Mouse (Mus musculus): ENCODE measurements around the gene 4930432K21Rik. TPM values are rescaled to one million over a fixed set of nuclear protein-coding genes. Genes with fewer than 3 reads are reported as not detected.

The 4930432K21Rik gene
- polyA plus RNA-seq, 1 experiment from 2014 or later, result 0.47 TPM

GRCm38 (mm10) chr8:84183261-84184084 is 35.6 kb downstream of the 4930432K21Rik start:
- peaks cover 25% of the 10 kb centered on the region for H3K27me3 ChIP-seq (replicated peaks; ENCODE audit: control insufficient read depth, insufficient read depth, low read length)
- no peaks in the 10 kb centered on the region for H3K9me3 ChIP-seq (ENCODE audit: control insufficient read depth, low read length)
- WGBS, result 2% methylated on average over 86 of the region's 87 CpGs
- H3K4me1 ChIP-seq (replicated peaks; ENCODE audit: control insufficient read depth, insufficient read depth, low read length), result peaks cover 30% of the 10 kb centered on the region
- peak overlapping the region; percentile 91 for H3K4me2 ChIP-seq
- peak overlapping the region; percentile 73 for H3K27ac ChIP-seq (ENCODE audit: low read depth, low read length)
- H3K36me3 ChIP-seq (ENCODE audit: control insufficient read depth, insufficient read depth, low read length), result no peaks in the 10 kb centered on the region
- DNase-seq (ENCODE audit: low spot score), result peak; percentile 61
- ATAC-seq (replicated peaks; ENCODE audit: low FRiP score), result no peak
- H3K4me3 ChIP-seq (ENCODE audit: low read depth, low read length), result peak overlapping the region; percentile 69
- peak overlapping the region; percentile 82 for H3K9ac ChIP-seq (ENCODE audit: low read depth, low read length)

GRCm38 (mm10) chr8:84184085-84185043 is 36.5 kb downstream of the 4930432K21Rik start:
- Histone ChIP-seq H3K4me1 (replicated peaks; ENCODE audit: control insufficient read depth, insufficient read depth, low read length) (peaks cover 30% of the 10 kb centered on the region), H3K36me3 (ENCODE audit: control insufficient read depth, insufficient read depth, low read length) (no peaks in the 10 kb centered on the region), H3K4me3 (ENCODE audit: low read depth, low read length) (peak overlapping the region; percentile 69), H3K9me3 (ENCODE audit: control insufficient read depth, low read length) (no peaks in the 10 kb centered on the region), H3K9ac (ENCODE audit: low read depth, low read length) (peak overlapping the region; percentile 82), H3K27ac (ENCODE audit: low read depth, low read length) (peak overlapping the region; percentile 73; the same call in 1 of the 2 replicates), H3K27me3 (replicated peaks; ENCODE audit: control insufficient read depth, insufficient read depth, low read length) (peaks cover 25% of the 10 kb centered on the region), H3K4me2 (peak overlapping the region; percentile 91)
- 21% methylated on average over 21 of the region's 21 CpGs for WGBS
- no peak for DNase-seq (ENCODE audit: low spot score)
- no peak for ATAC-seq (replicated peaks; ENCODE audit: low FRiP score)

- H3K27ac ChIP-seq (ENCODE audit: low read depth, low read length), result no peak within 1 kb of the TSS
- peaks cover 25% of the 10 kb centered on the region for H3K27me3 ChIP-seq (replicated peaks; ENCODE audit: control insufficient read depth, insufficient read depth, low read length)
- H3K9ac ChIP-seq (ENCODE audit: low read depth, low read length), result peak within 1 kb of the TSS; percentile 82
- WGBS, result 95% methylated on average over 7 of the region's 7 CpGs
- no peaks in the 10 kb centered on the region for H3K36me3 ChIP-seq (ENCODE audit: control insufficient read depth, insufficient read depth, low read length)
- DNase-seq (ENCODE audit: low spot score) (no peak), ATAC-seq (replicated peaks; ENCODE audit: low FRiP score) (no peak)
- peak within 1 kb of the TSS; percentile 91 for H3K4me2 ChIP-seq
- H3K4me3 ChIP-seq (ENCODE audit: low read depth, low read length), result peak within 1 kb of the TSS; percentile 69
- no peaks in the 10 kb centered on the region for H3K9me3 ChIP-seq (ENCODE audit: control insufficient read depth, low read length)
- peaks cover 24% of the 10 kb centered on the region for H3K4me1 ChIP-seq (replicated peaks; ENCODE audit: control insufficient read depth, insufficient read depth, low read length)
These were observed 37.3 kb downstream of the 4930432K21Rik start, which contains the start of gene Nanos3 for GRCm38 (mm10) chr8:84185117-84185516. Gene Nanos3, minus strand, starts transcription at chr8:84185217.

- Histone ChIP-seq H3K27ac (ENCODE audit: low read depth, low read length) (peak overlapping the region; percentile 32; the same call in 1 of the 2 replicates), H3K4me3 (ENCODE audit: low read depth, low read length) (peak overlapping the region; percentile 53), H3K9me3 (ENCODE audit: control insufficient read depth, low read length) (no peaks in the 10 kb centered on the region), H3K27me3 (replicated peaks; ENCODE audit: control insufficient read depth, insufficient read depth, low read length) (peaks cover 25% of the 10 kb centered on the region), H3K9ac (ENCODE audit: low read depth, low read length) (peak overlapping the region; percentile 60), H3K4me2 (peak overlapping the region; percentile 95), H3K36me3 (ENCODE audit: control insufficient read depth, insufficient read depth, low read length) (no peaks in the 10 kb centered on the region), H3K4me1 (replicated peaks; ENCODE audit: control insufficient read depth, insufficient read depth, low read length) (peaks cover 11% of the 10 kb centered on the region)
- under 1% methylated on average over 12 of the region's 12 CpGs for WGBS
- ATAC-seq (replicated peaks; ENCODE audit: low FRiP score) (peak; percentile 32), DNase-seq (ENCODE audit: low spot score) (peak; percentile 77)
These were observed 38.7 kb downstream of the 4930432K21Rik start for GRCm38 (mm10) chr8:84186547-84186946.

- ATAC-seq (replicated peaks; ENCODE audit: low FRiP score) (peak; percentile 59), DNase-seq (ENCODE audit: low spot score) (peak; percentile 76)
- Histone ChIP-seq H3K4me3 (ENCODE audit: low read depth, low read length) (peak overlapping the region; percentile 53), H3K4me2 (peak overlapping the region; percentile 95), H3K9ac (ENCODE audit: low read depth, low read length) (peak overlapping the region; percentile 60), H3K36me3 (ENCODE audit: control insufficient read depth, insufficient read depth, low read length) (no peaks in the 10 kb centered on the region), H3K27ac (ENCODE audit: low read depth, low read length) (peak overlapping the region; percentile 32; the same call in 1 of the 2 replicates), H3K27me3 (replicated peaks; ENCODE audit: control insufficient read depth, insufficient read depth, low read length) (peaks cover 25% of the 10 kb centered on the region), H3K4me1 (replicated peaks; ENCODE audit: control insufficient read depth, insufficient read depth, low read length) (peaks cover 17% of the 10 kb centered on the region), H3K9me3 (ENCODE audit: control insufficient read depth, low read length) (no peaks in the 10 kb centered on the region)
- WGBS, result 3% methylated on average over 21 of the region's 21 CpGs
These were observed 39.4 kb downstream of the 4930432K21Rik start for GRCm38 (mm10) chr8:84187065-84187755.

GRCm38 (mm10) chr8:84188671-84189070 is 40.8 kb downstream of the 4930432K21Rik start:
- Histone ChIP-seq H3K36me3 (ENCODE audit: control insufficient read depth, insufficient read depth, low read length) (no peaks in the 10 kb centered on the region), H3K4me1 (replicated peaks; ENCODE audit: control insufficient read depth, insufficient read depth, low read length) (peaks cover 18% of the 10 kb centered on the region), H3K4me2 (no peak overlapping the region), H3K27me3 (replicated peaks; ENCODE audit: control insufficient read depth, insufficient read depth, low read length) (peaks cover 13% of the 10 kb centered on the region), H3K9me3 (ENCODE audit: control insufficient read depth, low read length) (no peaks in the 10 kb centered on the region), H3K4me3 (ENCODE audit: low read depth, low read length) (no peak overlapping the region), H3K27ac (ENCODE audit: low read depth, low read length) (no peak overlapping the region), H3K9ac (ENCODE audit: low read depth, low read length) (no peak overlapping the region)
- WGBS, result 82% methylated on average over 10 of the region's 10 CpGs
- DNase-seq (ENCODE audit: low spot score), result no peak
- no peak for ATAC-seq (replicated peaks; ENCODE audit: low FRiP score)

- no peak overlapping the region for H3K27ac ChIP-seq (ENCODE audit: low read depth, low read length)
- H3K4me1 ChIP-seq (replicated peaks; ENCODE audit: control insufficient read depth, insufficient read depth, low read length), result peaks cover 18% of the 10 kb centered on the region
- no peaks in the 10 kb centered on the region for H3K36me3 ChIP-seq (ENCODE audit: control insufficient read depth, insufficient read depth, low read length)
- no peak overlapping the region for H3K9ac ChIP-seq (ENCODE audit: low read depth, low read length)
- no peak overlapping the region for H3K4me2 ChIP-seq
- H3K27me3 ChIP-seq (replicated peaks; ENCODE audit: control insufficient read depth, insufficient read depth, low read length), result peaks cover 4% of the 10 kb centered on the region
- no peak for DNase-seq (ENCODE audit: low spot score)
- no peak overlapping the region for H3K4me3 ChIP-seq (ENCODE audit: low read depth, low read length)
- no peak for ATAC-seq (replicated peaks; ENCODE audit: low FRiP score)
- 69% methylated on average over 4 of the region's 4 CpGs for WGBS
- H3K9me3 ChIP-seq (ENCODE audit: control insufficient read depth, low read length), result no peaks in the 10 kb centered on the region
These were observed 41.8 kb downstream of the 4930432K21Rik start for GRCm38 (mm10) chr8:84189603-84190002.

Measured in liver, embryonic 11.5 days (tissue).